Mouse (Mus musculus) ES-Bruce4 (cell line): ENCODE results near the gene Tnfsf12. TPM values are rescaled to one million over a fixed set of nuclear protein-coding genes. Genes with fewer than 3 reads are reported as not detected.
"Not testable (repeated sequence)": the region's sequence is repeated elsewhere in the genome, so short reads cannot be mapped to it uniquely, and the experiment has no call there.

ENCODE experiments used
- H3K27ac ChIP-seq: 2 replicates; pipeline ENCODE4 v1.5.1; 2012; ENCODE audit warnings: low read length, inconsistent platforms; ENCODE audit not compliant: insufficient read depth
- H3K27me3 ChIP-seq: 2 replicates; pipeline ENCODE4 v1.6.1; 2012; ENCODE audit warnings: mild to moderate bottlenecking, low read length, inconsistent platforms; ENCODE audit not compliant: control insufficient read depth, poor library complexity, insufficient read depth, severe bottlenecking
- H3K36me3 ChIP-seq: 2 replicates; pipeline ENCODE4 v1.6.1; 2012; ENCODE audit warnings: inconsistent platforms, mild to moderate bottlenecking, low read length, moderate library complexity; ENCODE audit not compliant: control insufficient read depth, poor library complexity, insufficient read depth, severe bottlenecking
- H3K4me1 ChIP-seq: one replicate; pipeline ENCODE4 v1.8.1; 2011; ENCODE audit warnings: low read length; ENCODE audit not compliant: control insufficient read depth, insufficient read depth
- H3K4me3 ChIP-seq: 2 replicates; pipeline ENCODE4 v1.5.1; 2011; ENCODE audit warnings: low read depth, mild to moderate bottlenecking, low read length
- H3K9ac ChIP-seq: 2 replicates; pipeline ENCODE4 v1.6.1; 2012; ENCODE audit warnings: low read depth, mild to moderate bottlenecking, inconsistent platforms; ENCODE audit not compliant: poor library complexity, severe bottlenecking
- H3K9me3 ChIP-seq: replicated peaks from 2 replicates; pipeline ENCODE4 v1.6.1; 2012; ENCODE audit warnings: mild to moderate bottlenecking, low read length, inconsistent platforms; ENCODE audit not compliant: control insufficient read depth, poor library complexity, insufficient read depth, severe bottlenecking
- CTCF ChIP-seq: IDR thresholded peaks from one replicate; pipeline ENCODE4 v1.8.1; 2011; ENCODE audit warnings: low read depth, low read length
- EP300 ChIP-seq: IDR thresholded peaks from 2 replicates; pipeline ENCODE4 v1.6.1; 2011; ENCODE audit warnings: low read depth, low read length; ENCODE audit not compliant: insufficient read depth
- POLR2A ChIP-seq: IDR thresholded peaks from one replicate; pipeline ENCODE4 v1.8.1; 2011; ENCODE audit warnings: low read length; ENCODE audit not compliant: insufficient read depth
- polyA plus RNA-seq: library from polyadenylated mRNA; stranded (reverse); fragments of >200 nt; gene quantifications from 2 replicates; pipeline ENCODE4 v1.2.4, GENCODE M21; 2011; ENCODE audit warnings: low read depth; ENCODE audit not compliant: missing spikeins, insufficient read depth, insufficient read length

Tnfsf12 gene
- polyA plus RNA-seq, 1 experiment = 3.4 TPM

GRCm38 (mm10) chr11:69707873-69708381, 12.3 kb upstream of the Tnfsf12 start:
- Histone ChIP-seq H3K27ac (peak overlapping the region; percentile 99), H3K9me3 (no peaks in the 10 kb centered on the region), H3K27me3 (no peaks in the 10 kb centered on the region), H3K4me3 (no peak overlapping the region), H3K9ac (peak overlapping the region; percentile 28), H3K36me3 (no peaks in the 10 kb centered on the region), H3K4me1 (peaks cover 17% of the 10 kb centered on the region)
- TF ChIP-seq POLR2A (no peak), CTCF (no peak), EP300 (peak; percentile 99)

- peak overlapping the region; percentile 99 for H3K27ac ChIP-seq
- H3K4me1 ChIP-seq = peaks cover 18% of the 10 kb centered on the region
- H3K9ac ChIP-seq = peak overlapping the region; percentile 59
- H3K27me3 ChIP-seq = no peaks in the 10 kb centered on the region
- no peak overlapping the region for H3K4me3 ChIP-seq
- no peaks in the 10 kb centered on the region for H3K9me3 ChIP-seq
- no peaks in the 10 kb centered on the region for H3K36me3 ChIP-seq
- TF ChIP-seq CTCF = no peak
- TF ChIP-seq POLR2A = no peak
- TF ChIP-seq EP300 = no peak
These were observed 11.8 kb upstream of the Tnfsf12 start for GRCm38 (mm10) chr11:69707480-69707847.

- peak overlapping the region; percentile 99 for H3K27ac ChIP-seq
- no peaks in the 10 kb centered on the region for H3K27me3 ChIP-seq
- peaks cover 19% of the 10 kb centered on the region for H3K4me1 ChIP-seq
- no peaks in the 10 kb centered on the region for H3K36me3 ChIP-seq
- H3K9me3 ChIP-seq = no peaks in the 10 kb centered on the region
- no peak for TF ChIP-seq CTCF
- no peak for TF ChIP-seq POLR2A
- peak; percentile 78 for TF ChIP-seq EP300
- H3K9ac ChIP-seq = peak overlapping the region; percentile 59
- peak overlapping the region; percentile 16 for H3K4me3 ChIP-seq
These were observed 11.3 kb upstream of the Tnfsf12 start for GRCm38 (mm10) chr11:69706775-69707479.

- H3K4me1 ChIP-seq = peaks cover 17% of the 10 kb centered on the region
- H3K9ac ChIP-seq = peak overlapping the region; percentile 55
- no peaks in the 10 kb centered on the region for H3K9me3 ChIP-seq
- no peak for TF ChIP-seq CTCF
- TF ChIP-seq EP300 = no peak
- peak; percentile 19 for TF ChIP-seq POLR2A
- H3K27ac ChIP-seq = peak overlapping the region; percentile 98
- H3K4me3 ChIP-seq = peak overlapping the region; percentile 59
- no peaks in the 10 kb centered on the region for H3K27me3 ChIP-seq
- H3K36me3 ChIP-seq = no peaks in the 10 kb centered on the region
These were observed 9.0 kb upstream of the Tnfsf12 start for GRCm38 (mm10) chr11:69704613-69705010.

GRCm38 (mm10) chr11:69703814-69704612, 8.4 kb upstream of the Tnfsf12 start:
- Histone ChIP-seq H3K4me1 (peaks cover 15% of the 10 kb centered on the region), H3K36me3 (no peaks in the 10 kb centered on the region), H3K9ac (peak overlapping the region; percentile 55), H3K27me3 (no peaks in the 10 kb centered on the region), H3K4me3 (no peak overlapping the region), H3K27ac (peak overlapping the region; percentile 97), H3K9me3 (no peaks in the 10 kb centered on the region)
- TF ChIP-seq EP300 = peak; percentile 96
- no peak for TF ChIP-seq POLR2A
- no peak for TF ChIP-seq CTCF

GRCm38 (mm10) chr11:69703381-69703780, 7.7 kb upstream of the Tnfsf12 start:
- Histone ChIP-seq H3K4me1 (peaks cover 12% of the 10 kb centered on the region), H3K27ac (peak overlapping the region; percentile 97)
- not testable (repeated sequence) for H3K36me3 ChIP-seq, H3K4me3 ChIP-seq, H3K27me3 ChIP-seq, H3K9ac ChIP-seq, H3K9me3 ChIP-seq

GRCm38 (mm10) chr11:69702886-69703285, 7.2 kb upstream of the Tnfsf12 start:
- not testable (repeated sequence) for H3K9ac ChIP-seq, H3K27me3 ChIP-seq, H3K36me3 ChIP-seq

More at GRCm38 (mm10) chr11:69702886-69703285, 7.2 kb upstream of the Tnfsf12 start:
- H3K9me3 ChIP-seq, H3K4me3 ChIP-seq: not testable (repeated sequence)
- Histone ChIP-seq H3K27ac (peak overlapping the region; percentile 97), H3K4me1 (peaks cover 12% of the 10 kb centered on the region)
